In genomic region chr13:99885636-99886035, GRCm38 (mm10) we compare ENCODE assay signal across 24 mouse cellular contexts. TPM values are rescaled to one million over a fixed set of nuclear protein-coding genes. Genes with fewer than 3 reads are reported as not detected.
DNase-seq lines count a peak whose midpoint lies in the region; TF ChIP-seq lines count a peak whose summit lies in the region.
"Had no signal": no experiment of that assay in that cellular context is flagged by ENCODE, and none has a peak within 500 bp of the region (broad histone marks: within the 10 kb centered on the region; RNA-seq: fewer than 3 reads in every experiment).

No protein-coding gene starts in this region.

- TF ChIP-seq POLR2A in myocyte (IDR thresholded peaks at IDR 0.05; ENCODE audit: insufficient read length, low read depth) = no peak

- no peak overlapping the region for H3K4me3 ChIP-seq in myocyte
- H3K4me3 ChIP-seq: embryonic facial prominence, embryonic 13.5 days; forebrain, embryonic 10.5 days; forebrain, embryonic 13.5 days; heart, adult 2 months; heart, embryonic 10.5 days; heart, embryonic 13.5 days had no signal

- DNase-seq in embryo, embryonic 11 days = peak; percentile 18
- no peak for DNase-seq in embryo, embryonic 10 days (ENCODE audit: low spot score)
- peak; percentile 17 for DNase-seq in testis, postnatal 10 days (ENCODE audit: low spot score)
- no peak for DNase-seq in testis, postnatal 14 days (ENCODE audit: low spot score)
- no peak for DNase-seq in right cerebral cortex, adult 18-20 months
- DNase-seq: adrenal gland, adult 2 months; adrenal gland, postnatal 14 days; B cell, adult 2 months; cerebellum, adult 11-12 months; cerebellum, adult 8-10 months; cerebellum, postnatal 14 days; gastrocnemius, postnatal 10 days; gastrocnemius, postnatal 36 days; heart, adult 2 months; heart, postnatal 14 days; heart, postnatal 4 days had no signal

- no peak overlapping the region for H3ac ChIP-seq in myocyte (ENCODE audit: control insufficient read depth, insufficient read length)

- H3K79me2 ChIP-seq in myocyte (ENCODE audit: control insufficient read depth, insufficient read depth) = no peaks in the 10 kb centered on the region

- no peaks in the 10 kb centered on the region for H3K36me3 ChIP-seq in myocyte (ENCODE audit: control insufficient read depth, insufficient read depth)
- H3K36me3 ChIP-seq: embryonic facial prominence, embryonic 13.5 days; forebrain, embryonic 10.5 days; heart, embryonic 10.5 days; heart, embryonic 13.5 days had no signal

- H3K4me2 ChIP-seq in myocyte (ENCODE audit: low read depth) = no peak overlapping the region
- H3K4me2 ChIP-seq: embryonic facial prominence, embryonic 13.5 days; forebrain, embryonic 13.5 days; heart, embryonic 13.5 days; hindbrain, embryonic 14.5 days had no signal

- no peaks in the 10 kb centered on the region for H3K27me3 ChIP-seq in myocyte (ENCODE audit: control insufficient read depth, insufficient read depth, insufficient read length)
- H3K27me3 ChIP-seq: embryonic facial prominence, embryonic 13.5 days; forebrain, embryonic 13.5 days had no signal

TF ChIP-seq in myocyte, 11 proteins besides CTCF, POLR2A, EP300 and RAD21:
- TF ChIP-seq SRF (IDR thresholded peaks at IDR 0.05; ENCODE audit: control insufficient read depth, insufficient read length, low read depth) = no peak
- peak in 2 of 3 experiments; percentile 57 to 69 for TF ChIP-seq MYOG (IDR thresholded peaks at IDR 0.05; ENCODE audit: control insufficient read depth in 1 of 3, insufficient read depth in 1 of 3, insufficient read length in 2 of 3, low read depth in 2 of 3)
- no peak for TF ChIP-seq TCF12 (IDR thresholded peaks at IDR 0.05; ENCODE audit: insufficient read depth, poor library complexity, severe bottlenecking)
- TF ChIP-seq E2F4 (IDR thresholded peaks at IDR 0.05; ENCODE audit: insufficient read depth) = no peak
- TF ChIP-seq TCF3 (IDR thresholded peaks at IDR 0.05; ENCODE audit: insufficient read length, low read depth) = peak; percentile 4
- TF ChIP-seq REST (IDR thresholded peaks at IDR 0.05; ENCODE audit: insufficient read depth, insufficient read length) = no peak
- peak in 2 of 3 experiments; percentile 66 to 75 for TF ChIP-seq MYOD1 (IDR thresholded peaks at IDR 0.05; ENCODE audit: control insufficient read depth in 1 of 3, insufficient read length in 2 of 3, low read depth in 2 of 3)
TF ChIP-seq in myocyte: peak in this region for 3.

RNA-seq across cellular contexts. Expression of gene Cartpt, which starts 15.3 kb away (rescaled TPM):
- 0.04 TPM for polyA plus RNA-seq in myocyte (2012; fragmentation: generic; extraction: Trizol)
- polyA plus RNA-seq: inflammation-experienced regulatory T-cells, adult 6 months had no signal

Comparison
In these comparisons a context has a peak if more than half of its experiments do, and no peak if none do; other contexts are left out.
1. DNase-seq: peak in embryo, embryonic 11 days (single experiment) and testis, postnatal 10 days (single experiment); none in embryo, embryonic 10 days (single experiment), testis, postnatal 14 days (single experiment) and right cerebral cortex, adult 18-20 months (single experiment).